Mouse (Mus musculus) heart, postnatal 0 days (tissue): Measurements from ENCODE around the gene Rbm48.

ENCODE experiments used
- CTCF ChIP-seq: IDR thresholded peaks from 2 replicates; pipeline ENCODE4 v1.5.1; 2016; ENCODE audit warnings: antibody characterized with exemption, control low read depth, low read depth
- EP300 ChIP-seq: IDR thresholded peaks from 2 replicates; pipeline ENCODE4 v1.6.1; 2016; ENCODE audit warnings: antibody characterized with exemption, low read depth

DNA sequence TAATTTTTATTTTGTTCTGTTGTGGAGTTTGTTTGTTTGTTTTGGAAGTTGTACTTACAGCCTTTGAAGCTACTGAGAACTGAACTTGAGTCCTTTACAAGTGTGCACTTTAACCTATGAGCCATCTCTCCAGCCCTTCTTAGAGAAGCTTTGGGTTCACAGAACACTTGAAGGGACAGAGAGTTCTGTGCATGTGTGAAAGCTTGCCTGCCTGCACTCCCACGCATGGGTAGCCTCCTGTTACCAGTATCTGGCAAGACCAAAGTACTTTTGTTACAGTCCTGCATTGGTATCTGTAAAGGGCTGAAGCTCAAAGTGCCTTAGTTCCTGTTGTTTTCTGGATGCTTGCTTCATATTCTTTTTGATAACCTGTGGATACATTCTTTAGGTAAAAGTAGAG lies 50.2 kb downstream of the Rbm48 start:
- TF ChIP-seq CTCF = no peak
- no peak for TF ChIP-seq EP300
